Mouse (Mus musculus): ENCODE measurements around the gene Lrrc1.

GRCm38 (mm10) chr9:77438836-77439271 lies 105.8 kb downstream of the Lrrc1 start:
- TF ChIP-seq CTCF (IDR thresholded peaks at IDR 0.05; ENCODE audit: control insufficient read depth, insufficient read depth, insufficient read length) (no peak), USF1 (IDR thresholded peaks at IDR 0.05; ENCODE audit: low read depth) (no peak), MYOD1 (IDR thresholded peaks at IDR 0.05; ENCODE audit: control insufficient read depth, insufficient read length, low read depth) (no peak), MAX (IDR thresholded peaks at IDR 0.05) (no peak), CEBPB (IDR thresholded peaks at IDR 0.05; ENCODE audit: low read depth) (no peak)
